Mouse (Mus musculus) lung, postnatal 0 days (tissue): Measurements from ENCODE around the gene Wdr64.

Source experiments
- CTCF ChIP-seq: IDR thresholded peaks from 2 replicates; pipeline ENCODE4 v1.5.1; 2016; ENCODE audit warnings: antibody characterized with exemption, mild to moderate bottlenecking
- EP300 ChIP-seq: IDR thresholded peaks from 2 replicates; pipeline ENCODE4 v1.6.1; 2016; ENCODE audit warnings: antibody characterized with exemption, mild to moderate bottlenecking, control low read depth

- TF ChIP-seq CTCF (no peak), EP300 (no peak)
These were observed 23.3 kb upstream of the Wdr64 start for GRCm38 (mm10) chr1:175675116-175675515.
